Mouse (Mus musculus) adrenal gland, postnatal 14 days (tissue): ENCODE data around the gene Shroom1. TPM values are rescaled to one million over a fixed set of nuclear protein-coding genes. Genes with fewer than 3 reads are reported as not detected.

Experiments
- DNase-seq: peaks from one replicate; pipeline ENCODE4 v3.0.0; 2021; ENCODE audit warnings: mixed read lengths
- microRNA-seq, 2 experiments: library from miRNA; unstranded; fragments of <30 nt; microRNA quantifications; one replicate each; pipeline ENCODE4 v1.2.0; 2021
- total RNA-seq: library from RNA; stranded (reverse); gene quantifications from 2 replicates; pipeline ENCODE4 v1.2.3, GENCODE M21; 2021

Gene Shroom1
- total RNA-seq, 1 experiment from 2014 or later: 5.7 TPM

DNA sequence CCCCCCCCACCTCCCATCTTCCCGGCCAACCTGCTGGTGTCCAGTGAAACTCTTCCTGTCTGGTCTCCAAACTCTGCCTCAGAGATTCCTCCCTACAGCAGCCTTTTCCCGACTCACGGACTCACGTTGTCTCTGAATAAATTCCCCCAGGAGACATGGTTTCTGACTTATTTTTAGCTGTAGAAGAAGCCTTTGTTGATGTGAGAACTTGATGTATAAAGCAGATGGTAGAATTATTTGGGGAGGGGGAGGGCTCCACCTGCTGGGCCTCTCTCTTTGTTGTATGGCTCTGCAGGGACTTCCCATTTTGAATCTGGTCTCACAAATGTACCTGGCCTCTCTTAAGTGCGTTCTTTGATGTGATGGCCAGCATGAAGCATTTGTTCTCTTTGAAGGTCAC is 53.3 kb downstream of the Shroom1 start:
- DNase-seq: no peak

DNA sequence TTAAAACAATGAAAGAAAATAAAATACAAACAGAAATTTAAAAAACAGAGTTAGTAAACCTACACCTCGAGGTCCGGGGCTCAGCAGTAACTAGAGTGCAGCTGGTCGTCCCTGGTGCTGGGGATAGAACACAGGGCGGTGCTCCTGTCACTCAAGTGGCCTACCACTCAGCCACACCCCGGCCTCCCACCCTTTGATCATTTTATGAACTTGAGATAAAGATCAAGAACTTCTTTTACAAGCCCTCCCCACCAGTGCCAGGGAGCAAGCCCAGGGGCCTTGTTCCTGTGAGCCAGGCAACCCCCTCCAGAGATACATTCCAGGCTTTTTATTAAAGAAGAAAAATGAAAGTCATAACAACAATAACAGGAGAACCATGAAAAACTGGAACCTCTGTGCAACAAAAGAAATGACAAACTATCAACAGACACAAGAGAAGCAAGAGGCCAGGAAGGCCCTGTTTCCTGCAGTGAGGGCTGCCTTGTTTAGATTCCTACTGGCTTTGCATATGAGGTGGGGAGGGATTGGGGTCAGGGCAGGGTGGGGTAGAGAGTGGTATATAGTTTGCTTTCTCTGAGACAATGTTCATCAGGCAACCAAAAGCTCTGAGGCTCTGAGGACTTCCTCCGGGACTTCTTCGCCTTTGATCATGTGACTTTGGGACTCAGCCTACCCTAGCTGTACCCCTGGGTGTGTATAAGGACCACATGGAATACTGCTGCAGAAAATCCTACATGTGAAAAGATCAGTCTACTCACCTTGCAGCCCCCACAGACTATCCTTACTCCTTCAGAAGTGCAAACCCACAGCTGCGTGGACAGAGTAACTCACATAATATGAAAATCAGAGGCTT is 60.0 kb downstream of the Shroom1 start:
- DNase-seq: no peak

Small RNAs within 50 kb of the gene (microRNA-seq; reads per million reads assigned to microRNA genes)
- 0 reads per million in 2 experiments for gene Mir6920

Other genes starting within 250 kb of the Shroom1 start
- gene Hspa4, start 156.7 kb upstream of the Shroom1 start, total RNA-seq: 174 and 183 TPM in 2 replicates
- 10.6 and 11.8 TPM in 2 replicates for gene Zcchc10, start 132.5 kb upstream of the Shroom1 start, total RNA-seq
- gene Aff4, start 106.4 kb upstream of the Shroom1 start, total RNA-seq: 168 and 172 TPM in 2 replicates
- 0.79 and 17.6 TPM in 2 replicates for gene Leap2, start 34.0 kb upstream of the Shroom1 start, total RNA-seq
- gene Uqcrq, start 26.4 kb upstream of the Shroom1 start, total RNA-seq: 1,722 and 1,730 TPM in 2 replicates
- 1.2 and 3.6 TPM in 2 replicates for gene Gdf9, start 26.2 kb upstream of the Shroom1 start, total RNA-seq
- gene Gm10447, start 95 bp upstream of the Shroom1 start, total RNA-seq: not detected in 2 replicates
- not detected in 2 replicates for gene Gm9837, start 13.3 kb downstream of the Shroom1 start, total RNA-seq
- not detected in 2 replicates for gene Gm9945, start 23.0 kb downstream of the Shroom1 start, total RNA-seq
- gene Sowaha, start 23.1 kb downstream of the Shroom1 start, total RNA-seq: 0.68 and 1.1 TPM in 2 replicates
- 39.0 and 42.2 TPM in 2 replicates for gene Sept8, start 62.1 kb downstream of the Shroom1 start, total RNA-seq
- 28.0 and 31.0 TPM in 2 replicates for gene Kif3a, start 110.2 kb downstream of the Shroom1 start, total RNA-seq
- not detected in 2 replicates for gene Il4, start 161.5 kb downstream of the Shroom1 start, total RNA-seq
- not detected in 2 replicates for gene Il13, start 177.5 kb downstream of the Shroom1 start, total RNA-seq